Mouse (Mus musculus): ENCODE data around the gene Rabggta.

DNA sequence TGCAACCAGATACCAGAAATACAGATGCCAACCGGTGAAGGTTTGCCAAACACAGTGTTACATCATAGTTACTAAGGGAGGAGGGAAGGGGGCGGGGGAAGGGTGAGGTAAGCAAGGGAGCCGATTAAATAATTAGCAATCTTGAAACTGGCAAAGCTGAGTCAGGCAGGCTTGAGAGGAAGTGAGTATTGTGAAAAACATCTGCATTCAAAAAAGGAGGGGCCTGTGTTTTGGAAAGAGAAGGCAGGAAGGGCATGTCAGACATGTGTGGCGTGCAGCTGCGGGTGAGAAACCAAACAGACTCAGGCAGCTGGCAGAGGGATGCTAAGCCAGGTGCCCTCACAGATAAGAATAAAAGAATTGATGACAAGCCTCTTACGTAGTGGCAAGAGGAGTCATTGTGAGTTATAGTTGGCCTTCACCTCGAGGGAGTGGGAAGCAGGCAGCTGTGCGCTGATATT lies 2.4 kb upstream of the Rabggta start:
- TF ChIP-seq CTCF (IDR thresholded peaks at IDR 0.05; ENCODE audit: low read depth) (no peak), EP300 (IDR thresholded peaks at IDR 0.05; ENCODE audit: low read depth) (no peak)

Data from heart, postnatal 0 days (tissue).